Mouse (Mus musculus) spleen, adult 2 months (tissue): ENCODE measurements at regions not wholly inside any gene's neighbourhood (a gene's known extent, or its start where the extent isn't known, plus 50 kb on each side); places are given as distances from the start of the nearest gene placed in this dataset.

Source experiments
- CTCF ChIP-seq: fragments of 200-500 bp; IDR thresholded peaks from 2 replicates; pipeline ENCODE4 v1.5.1; 2011; ENCODE audit warnings: mild to moderate bottlenecking, inconsistent platforms; ENCODE audit not compliant: insufficient read depth, insufficient read length, insufficient replicate concordance; ENCODE audit errors: extremely low read depth
- POLR2A ChIP-seq: fragments of 200-500 bp; IDR thresholded peaks from 2 replicates; pipeline ENCODE4 v1.6.1; 2011; ENCODE audit warnings: low read depth, low read length, inconsistent platforms

GRCm38 (mm10) chr5:100232076-100232475, 72.5 kb upstream of the Tmem150c start:
- TF ChIP-seq CTCF (no peak), POLR2A (no peak)
